Mouse (Mus musculus) ES-Bruce4 (cell line): ENCODE measurements at regions not wholly inside any gene's neighbourhood (a gene's known extent, or its start where the extent isn't known, plus 50 kb on each side); places are given as distances from the start of the nearest gene placed in this dataset.
"Not testable (repeated sequence)": the region's sequence is repeated elsewhere in the genome, so short reads cannot be mapped to it uniquely, and the experiment has no call there.

Experiments used
- CTCF ChIP-seq: IDR thresholded peaks from one replicate; pipeline ENCODE4 v1.8.1; 2011; ENCODE audit warnings: low read depth, low read length
- EP300 ChIP-seq: IDR thresholded peaks from 2 replicates; pipeline ENCODE4 v1.6.1; 2011; ENCODE audit warnings: low read depth, low read length; ENCODE audit not compliant: insufficient read depth
- POLR2A ChIP-seq: IDR thresholded peaks from one replicate; pipeline ENCODE4 v1.8.1; 2011; ENCODE audit warnings: low read length; ENCODE audit not compliant: insufficient read depth

DNA sequence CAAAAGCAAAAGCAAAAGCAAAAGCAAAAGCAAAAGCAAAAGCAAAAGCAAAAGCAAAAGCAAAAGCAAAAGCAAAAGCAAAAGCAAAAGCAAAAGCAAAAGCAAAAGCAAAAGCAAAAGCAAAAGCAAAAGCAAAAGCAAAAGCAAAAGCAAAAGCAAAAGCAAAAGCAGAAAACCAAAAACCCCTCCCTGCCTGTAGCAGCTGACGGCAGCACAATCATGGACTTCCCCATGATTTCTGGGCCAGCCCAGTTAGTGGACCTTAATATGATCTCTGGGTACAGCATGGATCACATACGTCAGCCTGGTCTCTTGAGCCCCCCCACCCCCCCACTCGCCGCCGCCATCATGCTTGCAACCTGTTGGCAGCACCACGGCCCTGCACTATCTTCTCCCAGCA lies 1004.3 kb downstream of the Car8 start:
- not testable (repeated sequence) for TF ChIP-seq POLR2A, CTCF, EP300
